Mouse (Mus musculus): ENCODE results near the gene Psen2.
A peak's percentile ranks its signal among the peaks of the same experiment; 100 is the strongest.

The Psen2 gene

GRCm38 (mm10) chr1:180198959-180199714, 64.1 kb downstream of the Psen2 start, which contains the start of gene Coq8a:
Gene Coq8a, minus strand, starts transcription at chr1:180199602.
- DNase-seq (ENCODE audit: low read depth, low spot score): no peak

GRCm38 (mm10) chr1:180197956-180198355, 65.3 kb downstream of the Psen2 start:
- no peak for DNase-seq (ENCODE audit: low read depth, low spot score)

- DNase-seq (ENCODE audit: low read depth, low spot score): no peak
These were observed 66.7 kb downstream of the Psen2 start for GRCm38 (mm10) chr1:180196508-180196907.

GRCm38 (mm10) chr1:180195703-180196381, 67.4 kb downstream of the Psen2 start:
- DNase-seq (ENCODE audit: low read depth, low spot score): peak; percentile 95

- no peak for DNase-seq (ENCODE audit: low read depth, low spot score)
These were observed 68.3 kb downstream of the Psen2 start for GRCm38 (mm10) chr1:180194781-180195471.

GRCm38 (mm10) chr1:180194048-180194447, 69.2 kb downstream of the Psen2 start:
- no peak for DNase-seq (ENCODE audit: low read depth, low spot score)

- no peak for DNase-seq (ENCODE audit: low read depth, low spot score)
These were observed 69.8 kb downstream of the Psen2 start for GRCm38 (mm10) chr1:180193391-180193935.

GRCm38 (mm10) chr1:180192866-180193265, 70.4 kb downstream of the Psen2 start:
- no peak for DNase-seq (ENCODE audit: low read depth, low spot score)

- no peak for DNase-seq (ENCODE audit: low read depth, low spot score)
These were observed 71.5 kb downstream of the Psen2 start for GRCm38 (mm10) chr1:180191651-180192220.

GRCm38 (mm10) chr1:180191112-180191511, 72.1 kb downstream of the Psen2 start:
- DNase-seq (ENCODE audit: low read depth, low spot score): no peak

GRCm38 (mm10) chr1:180188951-180189350, 74.3 kb downstream of the Psen2 start:
- no peak for DNase-seq (ENCODE audit: low read depth, low spot score)

GRCm38 (mm10) chr1:180186371-180186770, 76.9 kb downstream of the Psen2 start:
- no peak for DNase-seq (ENCODE audit: low read depth, low spot score)

- DNase-seq (ENCODE audit: low read depth, low spot score): no peak
These were observed 77.4 kb downstream of the Psen2 start for GRCm38 (mm10) chr1:180185877-180186276.

- DNase-seq (ENCODE audit: low read depth, low spot score): no peak
These were observed 78.5 kb downstream of the Psen2 start for GRCm38 (mm10) chr1:180184768-180185167.

- DNase-seq (ENCODE audit: low read depth, low spot score): no peak
These were observed 79.6 kb downstream of the Psen2 start for GRCm38 (mm10) chr1:180183525-180184159.

GRCm38 (mm10) chr1:180182731-180183130, 80.5 kb downstream of the Psen2 start:
- no peak for DNase-seq (ENCODE audit: low read depth, low spot score)

- DNase-seq (ENCODE audit: low read depth, low spot score): no peak
These were observed 81.3 kb downstream of the Psen2 start for GRCm38 (mm10) chr1:180181966-180182319.

- DNase-seq (ENCODE audit: low read depth, low spot score): no peak
These were observed 81.8 kb downstream of the Psen2 start for GRCm38 (mm10) chr1:180181304-180181965.

- DNase-seq (ENCODE audit: low read depth, low spot score): no peak
These were observed 83.4 kb downstream of the Psen2 start for GRCm38 (mm10) chr1:180179840-180180239.

GRCm38 (mm10) chr1:180179100-180179499, 84.1 kb downstream of the Psen2 start:
- DNase-seq (ENCODE audit: low read depth, low spot score): no peak

GRCm38 (mm10) chr1:180178340-180178739, 84.9 kb downstream of the Psen2 start:
- no peak for DNase-seq (ENCODE audit: low read depth, low spot score)

All from c-Kit-negative CD71-positive TER-119-positive erythroid progenitor cells, embryonic 14.5 days (primary cell).